Mouse (Mus musculus): ENCODE data around the gene Tmod2.
"Not testable (repeated sequence)": the region's sequence is repeated elsewhere in the genome, so short reads cannot be mapped to it uniquely, and the experiment has no call there.

Gene Tmod2

DNA sequence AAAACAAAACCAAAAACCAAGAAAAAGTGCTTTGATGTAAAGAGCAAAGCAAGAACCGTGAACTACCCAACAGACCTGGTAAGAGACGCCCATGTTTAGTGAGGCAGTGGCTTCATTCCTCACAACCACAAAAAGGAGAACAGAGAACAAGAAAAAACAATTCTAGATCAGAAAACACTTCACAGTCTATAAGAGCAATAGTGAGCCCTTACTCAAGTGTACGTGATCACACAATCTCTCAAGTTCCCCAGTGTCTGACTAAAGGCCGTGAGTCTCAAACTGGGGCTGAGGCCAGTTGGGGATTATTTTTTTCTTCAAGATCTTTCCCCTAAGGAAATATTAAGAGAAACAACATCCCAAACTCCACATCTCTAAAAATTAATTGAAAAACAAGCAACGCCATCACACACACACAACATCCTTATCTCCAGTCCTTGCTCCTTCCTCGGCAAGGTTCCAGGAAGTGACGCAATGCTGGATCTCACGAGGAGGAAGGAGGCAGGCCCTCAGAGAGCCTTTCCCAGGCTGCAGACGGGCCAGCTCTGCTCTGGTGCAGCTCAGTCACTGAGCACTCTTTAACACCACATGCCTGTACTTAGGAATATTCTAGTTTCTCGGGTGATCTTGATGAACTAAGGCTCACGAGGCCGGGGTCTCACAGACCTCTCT lies 64.1 kb downstream of the Tmod2 start:
- peak; percentile 97 for DNase-seq

DNA sequence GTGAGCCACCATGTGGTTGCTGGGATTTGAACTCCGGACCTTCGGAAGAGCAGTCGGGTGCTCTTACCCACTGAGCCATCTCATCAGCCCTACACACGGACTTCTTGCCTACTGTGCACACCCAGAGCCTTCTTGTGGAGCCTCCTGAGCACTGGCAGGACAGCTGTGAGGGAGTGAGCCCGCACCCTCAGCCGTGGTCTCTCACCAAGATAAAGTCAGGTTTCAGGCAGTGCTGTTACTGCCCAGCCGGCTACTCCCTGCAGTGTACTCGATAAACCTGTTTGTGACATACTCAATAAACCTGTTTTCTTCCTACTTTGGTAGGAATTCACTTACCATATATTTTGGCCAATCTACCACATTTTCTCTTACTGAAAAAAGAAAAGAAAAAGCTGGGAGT lies 65.6 kb downstream of the Tmod2 start:
- DNase-seq, result no peak

DNA sequence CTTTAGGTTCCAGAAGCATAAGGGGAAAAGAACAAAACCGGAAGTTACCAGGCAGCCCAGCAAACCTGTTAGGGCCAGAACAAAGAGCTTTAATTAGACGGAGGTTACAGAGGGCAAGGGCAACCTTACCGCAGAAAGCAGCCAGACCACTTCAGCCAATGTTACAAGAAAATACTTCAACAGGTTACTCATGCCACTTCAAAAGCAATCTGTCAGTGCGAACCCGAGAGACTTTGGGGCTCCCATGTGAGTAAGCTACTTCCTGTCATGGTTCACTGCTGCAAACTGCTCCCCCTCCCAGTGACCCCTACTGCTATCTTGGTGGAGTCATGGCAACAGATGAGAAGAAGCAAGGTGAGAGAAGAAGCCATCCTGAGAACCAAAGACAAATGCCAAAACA lies 69.6 kb downstream of the Tmod2 start:
- DNase-seq, result peak; percentile 53

DNA sequence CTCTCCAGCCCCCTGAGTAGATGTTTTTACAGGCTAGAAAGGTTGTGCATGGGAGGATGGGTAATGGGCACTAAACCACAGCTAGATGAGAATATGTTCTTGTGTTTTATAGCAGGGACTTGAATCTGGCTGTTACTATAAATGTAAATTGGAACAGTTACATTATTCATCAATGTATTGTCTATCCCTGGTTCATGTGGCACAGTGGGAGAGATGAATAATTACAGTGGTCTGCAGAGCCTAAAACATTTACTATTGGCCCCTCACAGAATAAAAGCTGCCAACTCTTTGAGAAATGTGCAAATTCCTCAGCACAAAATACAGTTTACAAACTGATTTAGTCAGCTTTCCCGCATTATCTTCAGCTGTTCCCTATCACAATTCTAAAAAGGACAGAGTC lies 74.7 kb downstream of the Tmod2 start:
- no peak for DNase-seq

DNA sequence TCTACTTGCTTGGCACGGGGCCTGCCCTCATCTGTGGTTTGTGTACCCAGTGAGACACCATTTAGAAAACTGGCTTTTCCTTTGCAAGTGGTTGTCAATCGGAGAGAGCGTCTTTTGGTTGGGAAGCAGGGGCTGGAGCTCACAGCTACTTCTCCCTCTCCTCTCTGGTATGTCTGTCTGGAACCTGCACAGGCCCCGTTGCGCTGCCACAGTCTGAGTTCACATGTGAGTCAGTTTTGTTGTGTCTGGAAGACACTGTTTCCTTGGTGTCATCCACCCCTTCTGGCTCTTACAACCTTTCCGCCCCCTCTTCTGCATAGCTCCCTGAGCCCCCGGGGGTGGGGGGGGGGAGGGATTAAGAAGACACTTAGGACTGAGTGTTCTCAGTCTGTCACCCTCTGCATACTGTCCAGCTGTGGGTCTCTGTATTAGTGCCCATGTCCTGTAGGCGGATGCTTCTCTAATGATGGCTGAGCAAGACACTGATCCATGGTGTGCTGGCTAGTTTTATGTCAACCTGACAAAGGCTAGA lies 76.6 kb downstream of the Tmod2 start:
- peak; percentile 38 for DNase-seq

DNA sequence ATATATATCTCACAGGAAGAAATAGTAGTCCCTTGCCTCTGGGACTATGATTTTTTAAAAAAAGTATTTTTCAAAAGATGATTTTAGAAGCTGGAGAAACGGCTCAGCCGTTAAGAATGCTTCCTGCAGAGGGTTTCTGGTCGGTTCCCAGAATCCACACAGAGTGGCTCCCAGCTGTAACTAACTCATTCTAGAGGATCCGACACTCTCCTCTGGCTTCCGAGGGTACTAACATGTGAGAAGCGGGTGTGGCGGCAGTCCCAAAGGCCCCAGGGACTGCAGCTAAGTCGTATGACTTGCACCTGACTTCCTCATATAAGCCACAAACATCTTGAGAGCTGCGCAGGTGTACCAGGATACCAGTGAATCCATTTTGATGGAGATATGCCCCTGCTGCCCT lies 78.1 kb downstream of the Tmod2 start:
- DNase-seq, result not testable (repeated sequence)

DNA sequence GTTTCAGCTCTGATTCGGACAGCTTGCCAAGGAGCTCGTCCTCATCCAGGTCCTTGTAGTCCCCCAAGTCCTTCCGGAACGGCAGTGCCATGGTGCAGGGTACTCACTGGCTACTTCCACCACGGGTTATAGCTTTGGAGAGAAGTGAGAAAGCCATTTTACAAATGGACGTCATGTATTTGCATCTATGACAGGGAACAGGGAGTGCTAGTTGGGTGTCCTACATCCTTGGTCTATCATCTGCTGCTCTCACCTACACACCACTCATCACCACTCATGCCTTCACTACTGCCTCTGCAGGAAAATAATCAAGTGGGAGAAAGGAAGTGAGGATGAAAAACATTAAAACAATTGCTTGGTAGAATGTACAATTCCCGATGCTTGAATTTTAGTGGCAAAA lies 78.7 kb downstream of the Tmod2 start:
- DNase-seq, result no peak

DNA sequence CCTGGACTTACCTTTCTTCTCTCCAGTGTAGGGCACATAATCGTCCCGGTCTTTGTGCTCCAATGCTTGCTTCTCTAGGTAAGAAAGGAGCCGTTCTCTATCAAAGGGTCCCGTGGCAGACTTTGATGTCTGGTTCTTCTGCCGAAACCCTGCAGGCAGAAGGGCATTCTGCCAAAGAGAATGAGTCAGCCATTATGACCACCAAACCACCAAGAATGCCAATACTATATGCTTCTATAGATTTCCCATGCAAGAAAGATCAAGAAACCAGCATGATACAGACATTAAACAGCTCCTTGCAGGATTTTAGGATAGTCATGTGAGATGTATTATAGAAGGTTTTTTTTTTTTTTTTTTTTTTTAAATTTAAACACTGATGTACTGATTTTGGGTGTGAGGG lies 81.8 kb downstream of the Tmod2 start:
- DNase-seq, result no peak

DNA sequence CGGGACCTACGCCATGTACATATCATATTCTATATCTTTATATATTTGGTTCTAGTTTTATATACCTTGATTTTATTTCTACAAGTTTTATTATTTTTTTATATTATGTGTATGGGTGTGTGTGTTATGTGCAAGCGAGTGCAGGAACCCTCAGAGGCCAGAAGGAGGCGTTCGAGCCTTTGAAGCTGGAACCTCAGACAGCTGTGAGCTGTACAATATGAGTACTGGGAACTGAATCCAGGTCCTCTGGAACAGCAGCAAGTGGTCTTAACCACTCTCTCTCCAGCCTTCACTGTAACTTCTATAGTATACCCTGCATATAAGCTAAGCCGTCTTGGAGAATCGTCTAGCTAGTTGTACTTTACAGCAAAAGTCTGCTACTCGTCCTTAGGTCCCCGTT lies 83.0 kb downstream of the Tmod2 start:
- no peak for DNase-seq

DNA sequence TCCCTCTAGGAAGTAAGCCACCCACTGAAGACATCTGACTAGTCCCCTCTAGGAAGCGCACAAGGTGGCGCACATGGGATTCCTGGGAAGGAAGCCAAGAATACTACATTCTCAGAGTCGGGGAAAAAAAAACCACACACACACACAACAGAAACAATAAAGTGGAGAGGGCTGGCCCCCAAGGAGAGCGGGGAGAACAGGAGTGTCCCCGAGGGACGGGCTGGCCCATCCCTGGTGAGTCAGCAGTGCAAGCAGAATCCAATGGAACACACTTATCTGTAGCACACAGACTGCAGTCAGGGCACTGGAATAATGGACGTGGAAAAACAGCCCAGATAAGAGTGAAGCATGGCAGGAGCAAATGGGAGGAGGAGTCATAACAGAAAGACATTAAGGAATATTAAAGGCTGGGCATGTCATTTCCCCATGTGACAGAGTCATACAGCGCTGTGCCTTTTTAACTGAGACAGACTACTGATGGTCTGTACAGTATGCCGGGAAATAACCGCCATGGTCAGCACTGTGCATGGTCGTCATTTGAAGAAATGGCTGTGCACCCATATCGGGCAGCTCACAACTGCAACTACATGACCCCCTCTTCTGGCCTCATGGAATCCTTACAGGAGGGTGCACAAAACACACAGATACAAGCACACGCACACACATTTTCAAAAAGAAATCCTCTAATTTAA lies 83.6 kb downstream of the Tmod2 start:
- DNase-seq, result peak; percentile 41

DNA sequence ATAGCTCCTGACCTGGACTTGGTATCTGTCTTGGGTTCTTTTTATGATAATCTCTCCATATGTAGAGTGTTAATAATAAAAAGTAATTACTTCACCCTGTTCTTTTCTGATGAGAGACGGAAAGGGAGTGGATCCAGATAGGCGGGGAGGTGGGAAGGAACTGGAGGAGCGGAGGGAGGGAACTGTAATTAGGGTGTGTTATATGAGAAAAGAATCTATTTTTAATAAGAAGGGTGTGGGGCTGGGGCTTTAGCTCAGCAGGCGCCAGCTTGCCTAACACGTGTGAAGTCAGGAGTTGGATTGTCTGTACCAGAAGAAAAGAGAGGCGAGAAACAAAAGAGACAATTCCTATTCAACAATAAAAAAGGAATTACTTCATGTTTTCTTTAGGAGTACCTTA lies 87.5 kb downstream of the Tmod2 start:
- DNase-seq, result peak; percentile 12

DNA sequence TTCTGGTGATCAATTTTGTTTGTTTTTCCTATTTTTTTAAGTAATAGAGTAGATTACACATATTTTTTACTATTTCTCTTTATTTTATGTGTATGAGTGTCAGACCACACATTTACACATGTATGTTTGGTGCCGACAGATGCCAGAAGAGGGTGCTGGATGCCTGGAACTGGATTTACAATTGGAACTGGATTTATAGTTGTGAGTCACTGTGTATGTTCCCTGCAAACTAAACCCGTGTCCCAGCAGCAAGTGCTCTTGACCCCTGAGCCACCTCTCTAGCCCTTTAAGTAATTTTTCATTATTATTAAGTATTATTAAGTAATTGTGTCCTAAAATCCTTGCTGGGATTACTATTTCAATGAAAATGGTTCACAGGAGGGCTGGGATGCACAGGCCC lies 88.9 kb downstream of the Tmod2 start:
- no peak for DNase-seq

DNA sequence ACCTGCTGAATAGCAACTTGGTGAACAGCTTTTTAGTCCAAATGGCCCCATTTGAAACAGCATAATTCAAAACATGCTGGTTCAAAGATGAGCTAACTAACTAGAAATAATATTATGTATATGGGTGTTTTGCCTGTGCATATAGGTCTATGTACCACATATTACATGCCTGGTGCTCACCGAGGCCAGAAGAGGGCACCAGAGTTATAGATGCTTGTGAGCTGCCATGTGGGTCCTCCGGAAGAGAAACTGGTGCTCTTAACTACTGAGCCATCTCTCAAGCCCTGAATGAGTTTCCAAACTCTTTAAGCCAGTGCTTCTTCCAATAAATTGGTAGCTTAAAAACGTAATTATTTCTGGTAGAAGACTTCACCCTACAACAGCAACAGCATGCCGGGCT lies 89.3 kb downstream of the Tmod2 start:
- peak; percentile 79 for DNase-seq

DNA sequence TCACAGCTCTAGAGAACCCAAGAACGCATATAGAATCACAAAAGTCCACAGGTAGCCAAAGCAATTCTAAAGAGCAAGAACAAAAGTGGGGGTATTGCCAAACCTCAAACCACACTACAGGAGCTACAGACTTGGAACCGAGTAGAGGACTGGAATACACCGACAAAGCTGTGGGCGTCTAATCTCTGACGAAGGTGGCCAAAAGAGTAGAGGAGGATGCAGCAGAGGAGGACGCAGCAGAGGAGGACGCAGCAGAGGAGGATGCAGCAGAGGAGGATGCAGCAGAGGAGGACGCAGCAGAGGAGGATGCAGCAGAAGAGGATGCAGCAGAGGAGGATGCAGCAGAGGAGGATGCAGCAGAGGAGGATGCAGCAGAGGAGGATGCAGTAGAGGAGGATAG lies 90.2 kb downstream of the Tmod2 start:
- no peak for DNase-seq

DNA sequence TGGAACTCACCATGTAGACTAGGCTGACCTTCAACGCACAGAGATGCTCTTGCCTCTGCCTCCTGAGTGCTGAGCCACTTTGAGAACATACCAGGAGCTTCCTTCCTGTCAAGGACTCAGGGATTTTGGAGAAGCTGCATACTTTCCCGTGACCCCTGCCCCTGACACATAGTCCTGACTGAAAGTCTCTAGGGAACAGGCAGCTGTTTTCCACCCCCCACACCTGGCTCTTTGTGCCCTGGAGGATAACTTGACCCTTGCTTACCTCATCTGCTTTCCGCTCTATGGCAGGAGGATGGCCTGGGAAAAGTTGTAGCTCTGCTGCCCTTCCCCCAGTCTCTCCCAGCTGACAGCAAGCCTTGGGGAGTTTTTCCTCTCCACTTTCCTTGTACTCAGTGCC lies 93.4 kb downstream of the Tmod2 start:
- no peak for DNase-seq

Data from lung, postnatal 10 days (tissue).